Mouse (Mus musculus): ENCODE measurements around the gene 2310034G01Rik. TPM values are rescaled to one million over a fixed set of nuclear protein-coding genes. Genes with fewer than 3 reads are reported as not detected.

Gene 2310034G01Rik
- polyA plus RNA-seq, 1 experiment from 2014 or later = 2.6 TPM

DNA sequence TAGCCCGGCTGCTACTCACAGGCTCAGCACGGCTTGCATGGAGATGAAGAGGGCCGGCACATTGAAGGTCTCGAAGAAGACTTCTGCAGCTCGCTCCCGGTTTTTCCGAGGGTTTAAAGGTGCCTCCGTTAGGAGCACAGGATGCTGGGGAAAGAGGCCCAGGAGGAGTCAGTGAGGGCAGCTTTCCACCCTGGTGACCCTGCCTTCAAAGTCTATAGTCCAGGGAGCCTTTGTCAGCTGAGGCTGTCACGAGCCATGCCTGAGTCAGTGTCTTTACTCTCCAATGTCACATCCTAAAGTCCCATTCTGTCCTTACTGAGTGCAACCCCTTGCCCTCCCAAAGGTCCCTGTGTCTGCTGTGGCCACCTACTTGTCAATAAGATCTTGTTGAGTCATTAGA lies 32.2 kb upstream of the 2310034G01Rik start:
- Histone ChIP-seq H3K27me3 (no peaks in the 10 kb centered on the region), H3K36me3 (peaks cover 94% of the 10 kb centered on the region), H3K4me2 (no peak overlapping the region), H3K9me3 (replicated peaks) (no peaks in the 10 kb centered on the region), H3K4me3 (replicated peaks) (no peak overlapping the region), H3K27ac (no peak overlapping the region), H3K9ac (no peak overlapping the region), H3K4me1 (no peaks in the 10 kb centered on the region)
- no peak for ATAC-seq (replicated peaks; ENCODE audit: low FRiP score)
- 87% methylated on average over 9 of the region's 9 CpGs for WGBS

DNA sequence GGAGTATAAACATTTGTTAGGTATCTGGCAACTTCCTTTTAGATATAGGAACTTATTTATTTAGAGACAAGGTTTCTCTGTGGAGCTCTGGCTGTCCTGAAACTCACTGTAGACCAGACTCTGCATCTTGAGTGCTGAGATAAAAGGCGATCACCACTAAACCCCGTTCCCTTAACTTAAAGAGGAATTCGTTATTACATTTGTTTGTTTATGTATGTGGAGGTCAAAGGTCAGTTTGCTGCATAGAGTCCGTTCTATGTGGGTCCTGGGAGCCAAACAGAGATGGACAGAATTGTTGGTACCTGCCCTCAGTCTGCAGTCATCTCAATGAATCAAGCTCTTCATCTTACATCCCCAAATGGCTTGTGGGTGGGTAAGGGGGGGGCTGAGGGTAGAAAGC lies 25.8 kb upstream of the 2310034G01Rik start:
- no peaks in the 10 kb centered on the region for H3K27me3 ChIP-seq
- no peak overlapping the region for H3K4me3 ChIP-seq (replicated peaks)
- H3K9ac ChIP-seq = no peak overlapping the region
- H3K9me3 ChIP-seq (replicated peaks) = no peaks in the 10 kb centered on the region
- H3K4me2 ChIP-seq = no peak overlapping the region
- WGBS = 62% methylated on average over 4 of the region's 4 CpGs
- peaks cover 49% of the 10 kb centered on the region for H3K36me3 ChIP-seq
- ATAC-seq (replicated peaks; ENCODE audit: low FRiP score) = no peak
- no peak overlapping the region for H3K27ac ChIP-seq
- H3K4me1 ChIP-seq = peaks cover 8% of the 10 kb centered on the region

DNA sequence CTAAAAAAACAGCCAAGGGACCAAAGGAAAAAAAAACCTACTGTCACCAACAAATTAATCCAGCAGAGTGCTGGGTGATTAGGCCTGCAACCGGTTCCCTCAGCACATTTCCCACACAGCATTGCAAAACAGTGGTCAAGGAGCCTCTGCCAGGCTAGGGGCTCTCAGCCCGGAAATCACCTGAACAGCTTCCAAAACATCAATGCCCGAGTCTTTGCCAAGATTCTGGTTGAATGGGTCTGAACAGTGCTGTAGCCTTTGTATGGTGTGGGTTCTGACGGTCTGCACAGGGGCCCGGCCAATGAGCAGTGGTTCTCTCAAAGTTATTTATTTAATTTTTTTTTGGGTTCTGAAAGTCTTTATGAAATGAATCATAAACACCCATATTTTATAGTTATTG lies 25.4 kb upstream of the 2310034G01Rik start:
- Histone ChIP-seq H3K9me3 (replicated peaks) (no peaks in the 10 kb centered on the region), H3K36me3 (peaks cover 45% of the 10 kb centered on the region), H3K27me3 (no peaks in the 10 kb centered on the region), H3K9ac (no peak overlapping the region), H3K4me2 (no peak overlapping the region), H3K4me1 (peaks cover 8% of the 10 kb centered on the region), H3K4me3 (replicated peaks) (no peak overlapping the region), H3K27ac (no peak overlapping the region)
- WGBS = 66% methylated on average over 5 of the region's 5 CpGs
- no peak for ATAC-seq (replicated peaks; ENCODE audit: low FRiP score)

DNA sequence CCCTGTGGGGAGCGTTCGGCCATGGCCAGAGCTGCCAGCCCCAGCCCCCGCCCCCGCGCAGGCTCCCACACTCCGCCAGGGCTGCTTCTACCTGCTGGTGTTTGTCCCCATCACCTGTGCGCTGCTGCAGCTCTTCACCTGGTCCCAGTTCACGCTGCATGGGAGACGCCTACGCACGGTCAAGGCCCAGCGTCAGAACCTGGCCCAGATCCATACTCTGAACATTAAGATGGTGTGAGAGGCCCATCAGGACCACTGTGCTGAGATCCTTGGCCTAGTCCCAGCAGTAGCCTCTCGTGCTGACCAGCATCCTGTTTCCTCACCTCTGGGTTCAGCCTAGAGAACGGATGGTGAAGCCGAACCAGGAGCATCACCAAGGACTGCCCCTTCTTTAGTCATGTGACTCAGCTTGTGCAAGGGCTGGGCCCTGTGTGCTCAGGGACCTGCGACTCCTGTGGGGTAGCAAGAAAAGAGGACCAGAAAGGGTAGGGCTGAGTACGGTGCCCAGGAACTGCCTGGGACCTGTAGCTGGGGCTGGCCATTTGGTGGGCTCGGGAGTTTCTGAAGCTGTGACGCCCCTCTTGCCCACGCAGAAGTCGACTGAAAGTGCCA lies 24.5 kb upstream of the 2310034G01Rik start:
- no peak overlapping the region for H3K9ac ChIP-seq
- H3K9me3 ChIP-seq (replicated peaks) = no peaks in the 10 kb centered on the region
- H3K36me3 ChIP-seq = peaks cover 36% of the 10 kb centered on the region
- H3K27me3 ChIP-seq = no peaks in the 10 kb centered on the region
- no peak overlapping the region for H3K4me3 ChIP-seq (replicated peaks)
- peaks cover 8% of the 10 kb centered on the region for H3K4me1 ChIP-seq
- no peak overlapping the region for H3K27ac ChIP-seq
- 50% methylated on average over 21 of the region's 21 CpGs for WGBS
- H3K4me2 ChIP-seq = no peak overlapping the region
- ATAC-seq (replicated peaks; ENCODE audit: low FRiP score) = peak; percentile 31; the same call in 1 of the 2 replicates

DNA sequence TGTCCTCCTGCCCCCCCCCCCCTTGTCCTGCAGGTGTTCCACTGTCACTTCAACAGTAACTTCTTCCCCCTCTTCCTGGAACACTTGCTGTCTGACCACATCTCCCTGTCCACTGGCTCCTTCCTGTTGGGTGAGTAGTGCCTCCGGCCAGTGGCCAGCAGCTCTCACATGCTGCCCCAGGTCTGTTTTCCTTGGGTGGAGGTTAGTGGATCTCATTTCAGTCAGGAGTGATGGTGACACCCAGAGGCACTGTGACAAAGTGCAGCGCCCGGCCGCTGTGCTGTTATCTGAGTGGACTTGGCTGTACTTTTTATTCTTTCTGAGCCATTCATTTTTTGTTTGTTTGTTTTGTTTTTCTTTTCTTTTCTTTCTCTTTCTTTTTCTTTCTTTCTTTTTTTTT lies 19.1 kb upstream of the 2310034G01Rik start:
- no peaks in the 10 kb centered on the region for H3K9me3 ChIP-seq (replicated peaks)
- H3K36me3 ChIP-seq = no peaks in the 10 kb centered on the region
- peak; percentile 46; the same call in 1 of the 2 replicates for ATAC-seq (replicated peaks; ENCODE audit: low FRiP score)
- H3K4me3 ChIP-seq (replicated peaks) = no peak overlapping the region
- H3K9ac ChIP-seq = no peak overlapping the region
- no peak overlapping the region for H3K27ac ChIP-seq
- WGBS = 14% methylated on average over 4 of the region's 4 CpGs
- no peak overlapping the region for H3K4me2 ChIP-seq
- peaks cover 1% of the 10 kb centered on the region for H3K4me1 ChIP-seq
- no peaks in the 10 kb centered on the region for H3K27me3 ChIP-seq

DNA sequence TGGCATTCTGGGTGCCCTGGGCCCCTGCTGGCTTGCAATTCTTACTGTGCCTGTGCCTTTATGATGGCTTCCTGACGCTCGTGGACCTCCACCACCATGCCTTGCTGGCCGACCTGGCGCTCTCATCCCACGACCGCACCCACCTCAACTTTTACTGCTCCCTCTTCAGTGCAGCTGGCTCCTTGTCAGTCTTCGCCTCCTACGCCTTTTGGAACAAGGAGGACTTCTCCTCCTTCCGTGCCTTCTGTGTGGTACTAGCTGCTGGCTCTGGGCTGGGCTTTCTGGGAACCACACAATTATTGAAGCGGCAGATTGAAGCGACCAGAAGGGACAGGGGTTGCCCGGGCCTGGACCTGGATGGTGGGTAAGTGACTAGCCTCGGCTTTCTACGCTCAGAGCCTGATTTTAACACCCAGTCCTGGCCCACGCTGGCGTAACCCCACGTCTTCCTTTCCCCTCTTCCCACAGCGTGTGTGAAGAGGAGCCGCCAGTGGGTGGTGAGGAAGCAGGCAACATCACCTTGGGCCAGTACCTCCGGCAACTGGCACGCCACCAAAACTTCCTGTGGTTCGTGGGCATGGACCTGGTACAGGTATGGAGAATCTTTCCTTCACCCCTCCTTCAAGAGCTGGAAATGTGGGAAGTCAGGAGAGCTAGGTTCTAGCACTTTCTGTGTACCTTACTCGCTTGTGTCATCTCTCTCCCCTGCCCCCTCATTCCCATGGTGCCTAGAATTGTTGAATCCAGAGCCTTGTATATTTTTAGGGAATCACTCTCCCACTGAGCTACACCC lies 17.9 kb upstream of the 2310034G01Rik start:
- no peak overlapping the region for H3K4me3 ChIP-seq (replicated peaks)
- 80% methylated on average over 23 of the region's 23 CpGs for WGBS
- H3K27me3 ChIP-seq = no peaks in the 10 kb centered on the region
- no peak overlapping the region for H3K4me2 ChIP-seq
- no peak for ATAC-seq (replicated peaks; ENCODE audit: low FRiP score)
- H3K27ac ChIP-seq = no peak overlapping the region
- H3K4me1 ChIP-seq = no peaks in the 10 kb centered on the region; the same call in 1 of the 2 replicates
- no peaks in the 10 kb centered on the region for H3K36me3 ChIP-seq
- H3K9ac ChIP-seq = no peak overlapping the region
- no peaks in the 10 kb centered on the region for H3K9me3 ChIP-seq (replicated peaks)

DNA sequence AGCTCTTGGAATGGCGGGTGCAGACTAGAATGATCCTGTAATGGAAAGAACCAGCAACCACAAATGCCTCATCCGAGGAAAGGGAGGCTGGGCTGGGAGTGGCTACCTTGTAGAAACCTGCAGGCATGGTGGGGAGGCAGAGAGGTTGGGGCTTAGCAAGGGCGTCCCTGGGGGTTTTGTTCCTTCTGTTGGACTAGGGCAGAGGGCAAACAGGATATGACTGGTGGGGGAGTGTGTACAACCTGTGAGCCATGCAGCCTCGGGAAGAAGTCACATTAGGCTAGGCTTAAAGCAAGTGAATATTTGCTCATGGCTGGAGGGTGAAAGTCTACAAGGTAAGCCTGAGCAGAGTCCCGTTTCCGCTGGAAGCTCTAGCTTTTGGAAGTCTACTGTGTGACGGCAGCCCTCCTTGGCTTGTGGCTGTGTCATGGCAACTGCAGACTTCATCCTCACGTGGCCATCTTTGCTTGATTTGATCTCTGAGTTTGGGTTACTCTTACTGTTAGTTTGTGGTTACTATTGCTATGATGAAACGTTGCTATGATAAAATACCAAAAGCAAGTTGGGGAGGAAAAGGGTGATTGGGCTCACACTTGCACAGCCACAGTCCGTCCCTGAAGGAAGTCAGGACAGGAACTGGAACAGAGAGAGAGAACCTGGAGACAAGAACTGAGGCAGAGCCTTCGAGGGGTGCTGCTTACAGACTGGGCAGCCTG lies 13.3 kb upstream of the 2310034G01Rik start:
- peaks cover under 1% of the 10 kb centered on the region for H3K27me3 ChIP-seq
- 80% methylated on average over 11 of the region's 11 CpGs for WGBS
- no peak overlapping the region for H3K4me3 ChIP-seq (replicated peaks)
- no peak for ATAC-seq (replicated peaks; ENCODE audit: low FRiP score)
- no peak overlapping the region for H3K27ac ChIP-seq
- peaks cover under 1% of the 10 kb centered on the region; the same call in 1 of the 2 replicates for H3K4me1 ChIP-seq
- H3K4me2 ChIP-seq = no peak overlapping the region
- H3K9ac ChIP-seq = no peak overlapping the region
- no peaks in the 10 kb centered on the region for H3K9me3 ChIP-seq (replicated peaks)
- no peaks in the 10 kb centered on the region for H3K36me3 ChIP-seq

DNA sequence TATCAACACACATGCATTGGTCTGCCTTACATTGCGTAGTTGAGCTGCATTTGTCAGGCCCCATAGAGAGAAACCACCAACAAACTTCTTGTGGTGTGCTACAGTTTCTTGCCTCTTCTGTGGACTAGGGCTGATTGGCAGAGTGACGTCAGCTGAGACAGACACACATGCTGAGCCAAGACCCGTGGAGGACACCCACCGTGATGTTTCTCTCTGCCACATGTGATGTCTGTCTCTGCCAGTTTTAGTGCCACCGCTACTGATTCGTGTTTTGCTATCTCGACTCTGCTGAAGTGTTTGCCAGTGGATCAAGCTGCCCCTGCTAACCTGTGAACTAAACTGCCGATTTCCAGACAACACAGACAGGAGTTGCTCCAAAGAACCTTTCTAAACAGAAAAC lies 12.0 kb upstream of the 2310034G01Rik start:
- Histone ChIP-seq H3K4me1 (peaks cover 13% of the 10 kb centered on the region), H3K9ac (no peak overlapping the region), H3K9me3 (replicated peaks) (no peaks in the 10 kb centered on the region), H3K27ac (no peak overlapping the region), H3K4me3 (replicated peaks) (no peak overlapping the region), H3K4me2 (no peak overlapping the region), H3K36me3 (no peaks in the 10 kb centered on the region), H3K27me3 (peaks cover 9% of the 10 kb centered on the region)
- no peak for ATAC-seq (replicated peaks; ENCODE audit: low FRiP score)
- 85% methylated on average over 8 of the region's 8 CpGs for WGBS

DNA sequence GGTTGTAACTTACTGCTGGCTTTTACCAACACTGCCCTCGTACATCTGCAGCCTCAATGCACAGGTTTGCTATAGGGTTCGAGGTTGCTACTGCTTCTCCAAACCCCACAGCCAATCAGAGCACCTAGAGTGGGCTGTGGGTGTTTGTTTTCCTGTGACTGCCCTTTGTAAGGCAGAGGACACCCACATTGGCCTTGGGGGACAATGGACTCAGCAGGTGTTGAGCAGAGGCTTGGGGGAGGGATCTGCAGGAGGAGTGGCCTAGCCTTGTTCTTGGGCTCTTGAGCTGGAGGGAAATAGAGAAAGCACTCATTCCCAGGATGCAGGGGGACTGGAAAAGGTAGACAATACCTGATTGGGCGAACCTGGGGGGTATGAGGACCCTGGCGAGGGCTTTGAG lies 8.3 kb upstream of the 2310034G01Rik start:
- no peak for ATAC-seq (replicated peaks; ENCODE audit: low FRiP score)
- peaks cover 20% of the 10 kb centered on the region for H3K4me1 ChIP-seq
- no peak overlapping the region for H3K4me3 ChIP-seq (replicated peaks)
- H3K27ac ChIP-seq = peak overlapping the region; percentile 64
- peaks cover 12% of the 10 kb centered on the region for H3K27me3 ChIP-seq
- 62% methylated on average over 4 of the region's 4 CpGs for WGBS
- no peaks in the 10 kb centered on the region for H3K9me3 ChIP-seq (replicated peaks)
- peak overlapping the region; percentile 77 for H3K4me2 ChIP-seq
- H3K36me3 ChIP-seq = no peaks in the 10 kb centered on the region
- no peak overlapping the region for H3K9ac ChIP-seq

DNA sequence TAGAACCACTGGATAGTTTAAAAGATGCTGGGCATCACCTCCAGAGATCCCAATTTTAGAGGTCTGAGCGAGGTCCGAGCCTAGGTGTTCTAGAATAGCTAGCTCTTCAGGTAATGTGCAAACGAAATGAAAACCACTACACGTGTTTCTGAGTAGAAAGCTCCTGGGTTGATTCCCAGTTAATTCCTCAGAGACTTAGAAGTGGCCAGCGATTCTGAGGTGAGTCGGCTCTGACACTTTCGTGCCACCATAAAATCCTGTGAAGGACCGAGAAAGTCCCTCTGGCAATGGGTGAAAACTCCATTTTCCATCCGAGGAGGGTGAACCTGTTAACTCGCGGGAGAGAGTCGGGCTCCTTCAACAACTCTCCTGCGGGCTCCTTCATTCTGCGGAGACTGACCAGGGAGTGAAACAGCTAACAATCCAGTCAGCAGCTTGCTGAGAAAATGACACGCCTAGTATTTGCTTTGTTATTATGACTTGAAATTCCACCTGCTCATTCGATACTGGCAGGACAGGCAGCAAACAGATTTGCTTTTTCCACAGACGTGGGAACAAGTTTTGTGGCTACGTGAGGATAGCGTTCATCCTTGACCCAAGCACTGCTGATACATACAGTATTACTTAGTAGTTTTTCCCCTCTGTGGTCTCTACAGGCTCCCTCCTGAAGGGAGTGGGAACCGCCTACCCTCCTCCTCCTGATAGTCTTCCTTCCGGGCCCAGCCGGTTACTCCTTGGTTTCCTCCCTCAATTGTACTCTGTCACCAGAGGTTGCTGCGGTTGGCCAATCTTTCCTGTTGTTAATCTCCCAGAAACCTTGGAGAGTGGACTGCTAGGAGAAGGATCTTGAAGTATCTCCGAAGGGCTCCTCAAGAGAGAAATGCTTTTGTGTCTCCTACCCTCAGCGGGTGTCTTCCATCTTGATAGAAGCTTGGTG lies 7.5 kb upstream of the 2310034G01Rik start:
- Histone ChIP-seq H3K27ac (peak overlapping the region; percentile 64), H3K4me1 (peaks cover 20% of the 10 kb centered on the region), H3K36me3 (no peaks in the 10 kb centered on the region), H3K9ac (peak overlapping the region; percentile 48), H3K9me3 (replicated peaks) (no peaks in the 10 kb centered on the region), H3K27me3 (peaks cover 12% of the 10 kb centered on the region), H3K4me3 (replicated peaks) (peak overlapping the region; percentile 54), H3K4me2 (peak overlapping the region; percentile 77)
- ATAC-seq (replicated peaks; ENCODE audit: low FRiP score) = no peak
- 14% methylated on average over 25 of the region's 25 CpGs for WGBS

DNA sequence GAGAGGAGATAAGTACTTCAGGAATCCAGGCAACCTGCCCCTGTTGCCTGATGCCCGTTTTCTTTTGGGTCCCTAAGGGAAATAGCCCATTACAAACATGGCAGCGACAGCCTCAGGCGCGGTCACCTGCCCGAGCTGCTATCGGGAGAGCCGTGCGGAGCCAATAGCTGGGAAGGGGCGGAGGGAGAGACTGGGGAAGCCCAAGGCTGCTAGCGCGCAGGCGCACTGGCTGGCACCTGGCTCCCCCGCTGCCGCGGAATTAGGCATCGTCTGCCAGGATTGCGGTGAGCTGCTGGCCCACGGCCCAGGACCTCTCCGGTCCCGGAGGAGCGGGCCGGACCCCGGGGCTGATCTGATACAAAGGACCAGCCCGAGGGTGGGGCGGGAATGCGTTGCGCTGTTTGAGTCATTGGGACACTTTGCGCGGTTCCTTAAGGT lies 6.6 kb upstream of the 2310034G01Rik start:
- Histone ChIP-seq H3K4me1 (peaks cover 20% of the 10 kb centered on the region), H3K4me2 (peak overlapping the region; percentile 77), H3K9me3 (replicated peaks) (no peaks in the 10 kb centered on the region), H3K27ac (no peak overlapping the region), H3K4me3 (replicated peaks) (peak overlapping the region; percentile 54), H3K9ac (peak overlapping the region; percentile 48), H3K36me3 (no peaks in the 10 kb centered on the region), H3K27me3 (peaks cover 12% of the 10 kb centered on the region)
- WGBS = under 1% methylated on average over 29 of the region's 29 CpGs
- peak; percentile 90 for ATAC-seq (replicated peaks; ENCODE audit: low FRiP score)

Measured in kidney, embryonic 15.5 days (tissue).